Mouse (Mus musculus) cerebellum, adult 8-10 months (tissue): ENCODE measurements around the gene Crlf3.
"Not testable (repeated sequence)": the region's sequence is repeated elsewhere in the genome, so short reads cannot be mapped to it uniquely, and the experiment has no call there.

ENCODE experiments used
- DNase-seq: peaks from one replicate; pipeline ENCODE4 v3.0.0; 2022

The Crlf3 gene

GRCm38 (mm10) chr11:80062159-80062558 is 18.6 kb downstream of the Crlf3 start:
- DNase-seq: no peak

GRCm38 (mm10) chr11:80056141-80056540 is 24.6 kb downstream of the Crlf3 start:
- no peak for DNase-seq

- no peak for DNase-seq
Measured at GRCm38 (mm10) chr11:80054659-80055058, 26.1 kb downstream of the Crlf3 start.

- no peak for DNase-seq
Measured at GRCm38 (mm10) chr11:80053171-80053570, 27.6 kb downstream of the Crlf3 start.

GRCm38 (mm10) chr11:80052456-80052855 is 28.3 kb downstream of the Crlf3 start:
- no peak for DNase-seq

- DNase-seq: no peak
Measured at GRCm38 (mm10) chr11:80050088-80050487, 30.7 kb downstream of the Crlf3 start.

- DNase-seq: no peak
Measured at GRCm38 (mm10) chr11:80046856-80047255, 33.9 kb downstream of the Crlf3 start.

GRCm38 (mm10) chr11:80043419-80043817 is 37.4 kb downstream of the Crlf3 start:
- no peak for DNase-seq

- no peak for DNase-seq
Measured at GRCm38 (mm10) chr11:80042615-80043418, 38.0 kb downstream of the Crlf3 start.

GRCm38 (mm10) chr11:80037495-80037894 is 43.3 kb downstream of the Crlf3 start:
- no peak for DNase-seq

GRCm38 (mm10) chr11:80021306-80021705 is 59.5 kb downstream of the Crlf3 start:
- DNase-seq: no peak

GRCm38 (mm10) chr11:80019792-80020191 is 61.0 kb downstream of the Crlf3 start:
- no peak for DNase-seq

GRCm38 (mm10) chr11:80016533-80016932 is 64.3 kb downstream of the Crlf3 start:
- DNase-seq: not testable (repeated sequence)
